Mouse (Mus musculus) kidney, adult 9 months (tissue): ENCODE measurements around the gene Mospd1.

Source experiments
- DNase-seq: peaks from one replicate; pipeline ENCODE4 v3.0.0; 2022

Mospd1 gene

GRCm38 (mm10) chrX:53370366-53370740, at the start of gene Mospd1:
TSS of gene Mospd1 (minus strand) at chrX:53370502.
- DNase-seq = peak; percentile 92

- DNase-seq = no peak
Observed at GRCm38 (mm10) chrX:53386362-53386761, 16.1 kb upstream of the Mospd1 start.

GRCm38 (mm10) chrX:53383122-53383521, 12.8 kb upstream of the Mospd1 start:
- DNase-seq = no peak

GRCm38 (mm10) chrX:53369534-53370365, 552 bp downstream of the Mospd1 start:
- DNase-seq = peak; percentile 21

GRCm38 (mm10) chrX:53364668-53365383, 5.5 kb downstream of the Mospd1 start:
- no peak for DNase-seq

GRCm38 (mm10) chrX:53348374-53348773, 21.9 kb downstream of the Mospd1 start:
- no peak for DNase-seq

- peak; percentile 48 for DNase-seq
Observed at GRCm38 (mm10) chrX:53341531-53341930, 28.8 kb downstream of the Mospd1 start.

GRCm38 (mm10) chrX:53337355-53337754, 32.9 kb downstream of the Mospd1 start:
- no peak for DNase-seq

GRCm38 (mm10) chrX:53330396-53330795, 39.9 kb downstream of the Mospd1 start:
- DNase-seq = no peak

GRCm38 (mm10) chrX:53321111-53321510, 49.2 kb downstream of the Mospd1 start:
- no peak for DNase-seq

- no peak for DNase-seq
Observed at GRCm38 (mm10) chrX:53320564-53320963, 49.7 kb downstream of the Mospd1 start.
